In genomic region chr13:45827619-45828018, GRCm38 (mm10) we compare ENCODE assay signal across 10 mouse cellular contexts.
A peak's percentile ranks its signal among the peaks of the same experiment; 100 is the strongest.
DNase-seq lines count a peak whose midpoint lies in the region; ATAC-seq lines count a peak whose summit lies in the region.
"Had no signal": no experiment of that assay in that cellular context is flagged by ENCODE, and none has a peak within 500 bp of the region (broad histone marks: within the 10 kb centered on the region; RNA-seq: fewer than 3 reads in every experiment).

No protein-coding gene starts in this region.

- H3K4me2 ChIP-seq in forebrain, embryonic 15.5 days (replicated peaks) = no peak overlapping the region
- H3K4me2 ChIP-seq in forebrain, embryonic 12.5 days = no peak overlapping the region
- H3K4me2 ChIP-seq: embryonic facial prominence, embryonic 13.5 days; neural tube, embryonic 13.5 days had no signal

- DNase-seq in urinary bladder, postnatal 25 days (ENCODE audit: low spot score) = peak; percentile 34
- DNase-seq in urinary bladder, postnatal 4 days (ENCODE audit: low spot score in 2 of 2) = no peak
- peak; percentile 32 for DNase-seq in heart, postnatal 25 days (ENCODE audit: low spot score)
- DNase-seq in right cerebral cortex, postnatal 25 days = peak; percentile 54
- no peak for DNase-seq in liver
- DNase-seq in embryo, embryonic 10 days (ENCODE audit: low spot score) = no peak

- H3K36me3 ChIP-seq in forebrain, embryonic 15.5 days = no peaks in the 10 kb centered on the region
- no peaks in the 10 kb centered on the region for H3K36me3 ChIP-seq in forebrain, embryonic 12.5 days (replicated peaks)

- intact Hi-C loops in heart, postnatal 25 days (cut with DNase I) = no loop called here

- peak overlapping the region; percentile 42 for H3K27ac ChIP-seq in forebrain, embryonic 15.5 days (replicated peaks)
- no peak overlapping the region for H3K27ac ChIP-seq in forebrain, embryonic 12.5 days
- H3K27ac ChIP-seq: embryonic facial prominence, embryonic 13.5 days; neural tube, embryonic 13.5 days had no signal

- no peaks in the 10 kb centered on the region for H3K27me3 ChIP-seq in forebrain, embryonic 15.5 days
- no peaks in the 10 kb centered on the region for H3K27me3 ChIP-seq in forebrain, embryonic 12.5 days
- H3K27me3 ChIP-seq: embryonic facial prominence, embryonic 13.5 days; neural tube, embryonic 13.5 days had no signal

- H3K9ac ChIP-seq in forebrain, embryonic 15.5 days (replicated peaks) = no peak overlapping the region
- no peak overlapping the region for H3K9ac ChIP-seq in forebrain, embryonic 12.5 days
- H3K9ac ChIP-seq: embryonic facial prominence, embryonic 13.5 days; neural tube, embryonic 13.5 days had no signal

- H3K4me3 ChIP-seq in forebrain, embryonic 15.5 days = no peak overlapping the region
- no peak overlapping the region for H3K4me3 ChIP-seq in forebrain, embryonic 12.5 days (replicated peaks)
- H3K4me3 ChIP-seq: embryonic facial prominence, embryonic 13.5 days; neural tube, embryonic 13.5 days had no signal

- 40% methylated on average over 4 of the region's 4 CpGs for WGBS in forebrain, embryonic 15.5 days
- WGBS in forebrain, embryonic 12.5 days = 72% methylated on average over 4 of the region's 4 CpGs

- H3K4me1 ChIP-seq in forebrain, embryonic 15.5 days = peaks cover 16% of the 10 kb centered on the region
- H3K4me1 ChIP-seq in forebrain, embryonic 12.5 days = 0 out of 2 replicates have a peak, but pooled peaks cover 3% of the 10 kb centered on the region
- H3K4me1 ChIP-seq: embryonic facial prominence, embryonic 13.5 days had no signal

- ATAC-seq in forebrain, embryonic 15.5 days (replicated peaks) = no peak
- no peak for ATAC-seq in forebrain, embryonic 12.5 days (ENCODE audit: low FRiP score)

- H3K9me3 ChIP-seq in forebrain, embryonic 15.5 days = no peaks in the 10 kb centered on the region
- 0 out of 2 replicates have a peak, but pooled peaks cover 4% of the 10 kb centered on the region for H3K9me3 ChIP-seq in forebrain, embryonic 12.5 days
- H3K9me3 ChIP-seq: embryonic facial prominence, embryonic 13.5 days; neural tube, embryonic 13.5 days had no signal

Comparison
In these comparisons a context has a peak if more than half of its experiments do, and no peak if none do; other contexts are left out.
1. DNase-seq: peak in urinary bladder, postnatal 25 days (single experiment), heart, postnatal 25 days (single experiment) and right cerebral cortex, postnatal 25 days (single experiment); none in urinary bladder, postnatal 4 days (0 of 2), liver (single experiment) and embryo, embryonic 10 days (single experiment).